Mouse (Mus musculus) G1E (cell line): ENCODE measurements around the gene Rb1.

Experiments
- CTCF ChIP-seq: IDR thresholded peaks from 2 replicates; pipeline ENCODE4 v1.5.1; 2012; ENCODE audit warnings: low read depth, low read length, inconsistent platforms, mixed read lengths
- GATA1 ChIP-seq: IDR thresholded peaks from 2 replicates; pipeline ENCODE4 v1.6.1; 2012; ENCODE audit warnings: borderline replicate concordance, low read length, inconsistent platforms, mixed read lengths
- GATA2 ChIP-seq: IDR thresholded peaks from 2 replicates; pipeline ENCODE4 v1.6.1; 2012; ENCODE audit warnings: low read depth, low read length, inconsistent platforms, borderline replicate concordance
- POLR2AphosphoS5 ChIP-seq: IDR thresholded peaks from 2 replicates; pipeline ENCODE4 v1.6.1; 2012; ENCODE audit warnings: low read depth, low read length, inconsistent platforms; ENCODE audit not compliant: insufficient replicate concordance
- TAL1 ChIP-seq: conservative IDR thresholded peaks from 2 replicates; pipeline ENCODE4 v1.6.1; 2012; ENCODE audit warnings: low read depth, low read length, inconsistent platforms, mixed read lengths

- TF ChIP-seq CTCF (no peak), GATA1 (no peak), TAL1 (no peak), POLR2AphosphoS5 (no peak), GATA2 (no peak)
These were observed 163.3 kb downstream of the Rb1 start for GRCm38 (mm10) chr14:73162192-73162800.
